Mouse (Mus musculus): ENCODE measurements around the gene Pofut2. TPM values are rescaled to one million over a fixed set of nuclear protein-coding genes. Genes with fewer than 3 reads are reported as not detected.

The Pofut2 gene
- polyA plus RNA-seq, 2 experiments, result 14.7 to 17.6 TPM

DNA sequence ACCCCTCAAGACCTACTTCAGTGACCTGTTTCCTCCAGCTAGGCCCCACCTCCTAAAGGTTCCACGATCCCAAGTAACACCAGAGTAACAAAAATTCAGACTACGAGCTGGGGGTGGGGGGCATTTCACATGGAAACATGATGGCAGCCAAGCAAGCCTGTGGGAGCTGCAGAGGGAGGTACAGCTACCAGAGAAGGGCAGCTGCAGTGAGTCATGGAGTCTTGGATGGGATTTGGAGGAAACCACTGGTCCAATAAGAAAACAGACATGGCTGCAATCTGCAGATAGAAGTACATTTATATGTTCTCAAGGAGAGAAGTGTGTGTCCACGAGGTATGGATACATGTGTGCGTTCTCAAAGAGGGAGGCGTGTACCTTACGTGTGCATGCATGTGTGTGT, 14.2 kb upstream of the Pofut2 start:
- no peak for DNase-seq (ENCODE audit: low read depth in 3 of 3, low spot score in 3 of 3)
- H3K4me3 ChIP-seq (ENCODE audit: insufficient read depth in 1 of 2, low read depth in 2 of 2, low read length in 2 of 2), result no peak overlapping the region
- H3K27ac ChIP-seq, result no peak overlapping the region
- WGBS (ENCODE audit: insufficient replicate concordance), result 76% methylated on average over 6 of the region's 6 CpGs
- H3K9me3 ChIP-seq (ENCODE audit: control insufficient read depth, low read length), result no peaks in the 10 kb centered on the region
- no peak for ATAC-seq (ENCODE audit: insufficient read depth)
- no peak for TF ChIP-seq EP300 (IDR thresholded peaks at IDR 0.05; ENCODE audit: low read depth)
- no peak for TF ChIP-seq CTCF (IDR thresholded peaks at IDR 0.05; ENCODE audit: low read depth)
- H3K27me3 ChIP-seq (ENCODE audit: control insufficient read depth, insufficient read depth, low read length), result no peaks in the 10 kb centered on the region
- no peak overlapping the region for H3K9ac ChIP-seq (replicated peaks)
- H3K4me1 ChIP-seq (replicated peaks; ENCODE audit: control insufficient read depth in 2 of 2, insufficient read depth in 2 of 2, low read length in 1 of 2), result no peaks in the 10 kb centered on the region; a peak in 1 of 4 replicates
- no peaks in the 10 kb centered on the region for H3K36me3 ChIP-seq (replicated peaks; ENCODE audit: control insufficient read depth, insufficient read depth, low read depth)
- H3K4me2 ChIP-seq (ENCODE audit: low read depth), result no peak overlapping the region

DNA sequence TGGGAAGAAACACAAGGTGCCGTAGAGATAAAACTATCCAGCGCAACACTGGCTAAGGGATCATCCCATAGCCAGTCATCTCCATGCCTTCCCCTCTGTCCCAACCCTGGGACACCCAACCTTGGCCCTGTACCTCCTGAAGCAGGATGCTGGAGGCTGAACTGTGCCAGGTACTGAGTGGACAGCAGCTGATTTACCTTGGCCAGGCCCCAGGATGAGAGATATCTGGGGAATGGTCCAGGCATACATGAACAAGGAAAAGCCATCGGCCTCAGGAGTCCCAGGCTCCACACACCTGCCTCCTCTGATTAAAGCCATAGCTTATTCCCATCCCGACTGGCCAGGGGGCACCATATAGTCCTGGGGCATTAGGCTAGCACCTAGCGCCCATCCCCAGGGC, 12.0 kb upstream of the Pofut2 start:
- no peak overlapping the region for H3K9ac ChIP-seq (replicated peaks)
- H3K4me2 ChIP-seq (ENCODE audit: low read depth), result no peak overlapping the region
- DNase-seq (ENCODE audit: low read depth in 3 of 3, low spot score in 3 of 3) (no peak), ATAC-seq (ENCODE audit: insufficient read depth) (no peak)
- H3K4me1 ChIP-seq (replicated peaks; ENCODE audit: control insufficient read depth in 2 of 2, insufficient read depth in 2 of 2, low read length in 1 of 2), result peaks cover 0 to 6% of the 10 kb centered on the region in 2 experiments; a peak in 2 of 4 replicates
- TF ChIP-seq EP300 (IDR thresholded peaks at IDR 0.05; ENCODE audit: low read depth) (no peak), CTCF (IDR thresholded peaks at IDR 0.05; ENCODE audit: low read depth) (no peak)
- H3K27ac ChIP-seq, result no peak overlapping the region
- H3K27me3 ChIP-seq (ENCODE audit: control insufficient read depth, insufficient read depth, low read length), result no peaks in the 10 kb centered on the region
- no peak overlapping the region for H3K4me3 ChIP-seq (ENCODE audit: insufficient read depth in 1 of 2, low read depth in 2 of 2, low read length in 2 of 2)
- H3K9me3 ChIP-seq (ENCODE audit: control insufficient read depth, low read length), result no peaks in the 10 kb centered on the region
- WGBS (ENCODE audit: insufficient replicate concordance), result 74% methylated on average over 5 of the region's 5 CpGs
- no peaks in the 10 kb centered on the region for H3K36me3 ChIP-seq (replicated peaks; ENCODE audit: control insufficient read depth, insufficient read depth, low read depth)

DNA sequence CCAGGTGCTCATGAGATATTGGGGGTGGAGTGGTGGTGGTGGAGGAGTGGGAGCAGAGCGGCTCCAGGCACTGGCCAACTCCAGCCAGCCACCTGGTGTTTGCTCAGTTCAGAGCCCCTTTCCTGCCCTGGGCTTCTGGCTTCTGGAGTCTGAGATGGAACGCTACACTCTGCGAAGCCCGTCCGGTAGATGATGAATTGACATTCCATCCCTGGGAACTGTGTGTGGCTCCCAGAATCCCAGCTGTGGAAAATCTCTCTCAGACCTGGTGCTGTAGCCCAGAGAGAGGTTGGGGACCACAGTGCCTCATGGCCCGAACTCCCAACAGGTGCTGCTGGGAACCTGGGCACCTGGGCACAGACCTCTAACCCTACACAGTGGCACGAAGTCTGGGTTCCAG, 11.3 kb upstream of the Pofut2 start:
- Histone ChIP-seq H3K4me3 (ENCODE audit: insufficient read depth in 1 of 2, low read depth in 2 of 2, low read length in 2 of 2) (no peak overlapping the region), H3K27me3 (ENCODE audit: control insufficient read depth, insufficient read depth, low read length) (no peaks in the 10 kb centered on the region), H3K4me2 (ENCODE audit: low read depth) (no peak overlapping the region), H3K9me3 (ENCODE audit: control insufficient read depth, low read length) (no peaks in the 10 kb centered on the region), H3K9ac (replicated peaks) (no peak overlapping the region), H3K27ac (no peak overlapping the region), H3K36me3 (replicated peaks; ENCODE audit: control insufficient read depth, insufficient read depth, low read depth) (no peaks in the 10 kb centered on the region), H3K4me1 (replicated peaks; ENCODE audit: control insufficient read depth in 2 of 2, insufficient read depth in 2 of 2, low read length in 1 of 2) (peaks cover 5 to 13% of the 10 kb centered on the region in 2 experiments; a peak in 3 of 4 replicates)
- WGBS (ENCODE audit: insufficient replicate concordance), result 76% methylated on average over 7 of the region's 7 CpGs
- no peak for ATAC-seq (ENCODE audit: insufficient read depth)
- TF ChIP-seq CTCF (IDR thresholded peaks at IDR 0.05; ENCODE audit: low read depth), result no peak
- no peak for TF ChIP-seq EP300 (IDR thresholded peaks at IDR 0.05; ENCODE audit: low read depth)
- DNase-seq (ENCODE audit: low read depth in 3 of 3, low spot score in 3 of 3), result no peak

DNA sequence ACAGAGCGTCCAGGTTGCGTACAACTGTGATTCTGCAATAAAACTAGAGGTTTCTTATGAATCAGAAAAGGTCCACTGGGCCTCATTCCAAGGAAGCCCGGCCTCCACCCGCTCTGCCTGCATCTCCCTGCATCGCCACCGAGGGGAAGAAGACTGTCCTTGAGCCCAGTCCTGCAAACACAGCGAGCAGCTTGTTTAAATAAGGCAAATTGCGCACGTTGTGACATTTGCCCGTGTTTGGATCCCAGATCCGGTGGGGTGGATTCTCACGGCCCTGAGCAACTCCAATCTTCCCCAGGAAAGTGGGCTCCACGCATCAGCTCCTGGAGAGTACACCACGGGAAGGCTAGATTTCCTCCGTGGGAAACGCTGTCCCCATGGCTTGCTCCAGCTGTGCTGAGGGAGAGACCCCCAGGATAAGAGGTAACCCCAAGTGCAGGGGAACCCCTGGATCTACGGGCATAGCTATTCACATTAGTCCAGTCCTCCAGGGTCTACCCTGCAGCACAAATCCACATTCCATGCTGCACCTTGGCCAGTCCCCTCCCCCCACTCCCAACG, 7.7 kb upstream of the Pofut2 start:
- Histone ChIP-seq H3K4me2 (ENCODE audit: low read depth) (peak overlapping the region; percentile 1; the same call in 1 of the 2 replicates), H3K27ac (no peak overlapping the region), H3K27me3 (ENCODE audit: control insufficient read depth, insufficient read depth, low read length) (no peaks in the 10 kb centered on the region), H3K9ac (replicated peaks) (no peak overlapping the region), H3K36me3 (replicated peaks; ENCODE audit: control insufficient read depth, insufficient read depth, low read depth) (no peaks in the 10 kb centered on the region), H3K4me3 (ENCODE audit: insufficient read depth in 1 of 2, low read depth in 2 of 2, low read length in 2 of 2) (no peak overlapping the region), H3K4me1 (replicated peaks; ENCODE audit: control insufficient read depth in 2 of 2, insufficient read depth in 2 of 2, low read length in 1 of 2) (peaks cover 5 to 13% of the 10 kb centered on the region in 2 experiments; a peak in 3 of 4 replicates), H3K9me3 (ENCODE audit: control insufficient read depth, low read length) (no peaks in the 10 kb centered on the region)
- ATAC-seq (ENCODE audit: insufficient read depth) (no peak), DNase-seq (ENCODE audit: low read depth in 3 of 3, low spot score in 3 of 3) (no peak)
- WGBS (ENCODE audit: insufficient replicate concordance), result 63% methylated on average over 18 of the region's 18 CpGs
- TF ChIP-seq CTCF (IDR thresholded peaks at IDR 0.05; ENCODE audit: low read depth) (no peak), EP300 (IDR thresholded peaks at IDR 0.05; ENCODE audit: low read depth) (no peak)

DNA sequence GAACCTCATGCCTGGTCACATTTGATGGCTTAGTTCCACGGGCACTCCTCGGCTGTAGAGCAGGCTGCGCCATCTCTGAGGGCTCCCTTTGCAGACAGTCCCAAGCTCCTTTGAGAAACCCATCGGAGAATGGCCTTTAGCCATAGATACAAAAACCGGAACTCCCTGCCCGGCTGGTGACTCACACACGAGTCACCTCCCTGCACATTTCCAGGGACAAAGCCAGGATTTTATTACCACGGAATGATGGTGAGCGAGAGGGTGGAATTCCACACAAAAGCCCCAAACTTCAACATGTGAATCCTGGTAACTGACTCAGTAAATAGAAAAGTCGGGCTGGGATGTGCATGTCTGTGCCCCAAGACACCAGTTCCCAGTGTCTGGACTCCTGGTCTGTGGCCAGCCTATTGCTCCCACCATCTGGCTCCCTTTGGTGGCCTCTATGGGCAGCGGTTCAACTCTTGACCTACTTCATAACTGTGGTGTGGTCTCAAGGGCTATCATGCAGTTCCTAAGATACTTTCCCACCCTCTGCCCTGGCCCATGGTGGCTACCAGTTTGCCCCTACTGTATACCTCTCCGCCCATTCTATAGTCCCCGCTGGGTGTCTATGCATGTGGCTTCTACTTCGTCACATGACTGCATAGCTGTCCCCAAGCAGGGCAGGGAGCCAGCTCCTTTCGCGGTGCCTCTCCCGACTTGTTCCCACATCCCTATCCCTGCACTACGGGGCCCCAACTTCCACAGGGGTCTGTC, 7.1 kb upstream of the Pofut2 start:
- Histone ChIP-seq H3K4me2 (ENCODE audit: low read depth) (no peak overlapping the region), H3K9ac (replicated peaks) (no peak overlapping the region), H3K27ac (no peak overlapping the region), H3K36me3 (replicated peaks; ENCODE audit: control insufficient read depth, insufficient read depth, low read depth) (no peaks in the 10 kb centered on the region), H3K4me1 (replicated peaks; ENCODE audit: control insufficient read depth in 2 of 2, insufficient read depth in 2 of 2, low read length in 1 of 2) (peaks cover 5 to 13% of the 10 kb centered on the region in 2 experiments; a peak in 3 of 4 replicates), H3K9me3 (ENCODE audit: control insufficient read depth, low read length) (no peaks in the 10 kb centered on the region), H3K27me3 (ENCODE audit: control insufficient read depth, insufficient read depth, low read length) (no peaks in the 10 kb centered on the region), H3K4me3 (ENCODE audit: insufficient read depth in 1 of 2, low read depth in 2 of 2, low read length in 2 of 2) (no peak overlapping the region)
- DNase-seq (ENCODE audit: low read depth in 3 of 3, low spot score in 3 of 3) (no peak), ATAC-seq (ENCODE audit: insufficient read depth) (0 out of 2 replicates have a peak, but pooled peaks have one; percentile 13)
- TF ChIP-seq CTCF (IDR thresholded peaks at IDR 0.05; ENCODE audit: low read depth) (no peak), EP300 (IDR thresholded peaks at IDR 0.05; ENCODE audit: low read depth) (no peak)
- WGBS (ENCODE audit: insufficient replicate concordance), result 60% methylated on average over 18 of the region's 18 CpGs

Measured in liver, embryonic 14.5 days (tissue).